Mouse (Mus musculus): ENCODE data around the gene Gm7735. TPM values are rescaled to one million over a fixed set of nuclear protein-coding genes. Genes with fewer than 3 reads are reported as not detected.
"Not testable (repeated sequence)": the region's sequence is repeated elsewhere in the genome, so short reads cannot be mapped to it uniquely, and the experiment has no call there.

The Gm7735 gene
- not detected in 2 replicates for polyA plus RNA-seq (2014; fragmentation: Nextera tagmentation; extraction: Ambion mirVana)

GRCm38 (mm10) chr16:89169190-89169589 is at the start of gene Gm7735:
Gene Gm7735, plus strand, starts transcription at chr16:89169490.
- H3K4me1 ChIP-seq (replicated peaks; ENCODE audit: control insufficient read depth, insufficient read depth, low read length); H3K36me3 ChIP-seq (ENCODE audit: control insufficient read depth, insufficient read depth, low read length); H3K4me2 ChIP-seq (ENCODE audit: low read depth, low read length, severe bottlenecking); H3K4me3 ChIP-seq (ENCODE audit: low read depth, low read length); H3K27me3 ChIP-seq (ENCODE audit: control insufficient read depth, insufficient read depth, low read length); H3K27ac ChIP-seq (ENCODE audit: low read depth, low read length); ATAC-seq (replicated peaks; ENCODE audit: low FRiP score); H3K9me3 ChIP-seq (ENCODE audit: control insufficient read depth, low read length); H3K9ac ChIP-seq (ENCODE audit: low read length); DNase-seq (ENCODE audit: low spot score): not testable (repeated sequence)

GRCm38 (mm10) chr16:89140551-89140950 is 28.7 kb upstream of the Gm7735 start, which contains the start of gene Gm6358:
Gene Gm6358, plus strand, starts transcription at chr16:89140851.
- Histone ChIP-seq H3K4me3 (ENCODE audit: low read depth, low read length) (no peak within 1 kb of the TSS), H3K4me1 (replicated peaks; ENCODE audit: control insufficient read depth, insufficient read depth, low read length) (no peaks in the 10 kb centered on the region), H3K27ac (ENCODE audit: low read depth, low read length) (no peak within 1 kb of the TSS), H3K36me3 (ENCODE audit: control insufficient read depth, insufficient read depth, low read length) (no peaks in the 10 kb centered on the region), H3K27me3 (ENCODE audit: control insufficient read depth, insufficient read depth, low read length) (no peaks in the 10 kb centered on the region), H3K4me2 (ENCODE audit: low read depth, low read length, severe bottlenecking) (no peak within 1 kb of the TSS), H3K9me3 (ENCODE audit: control insufficient read depth, low read length) (no peaks in the 10 kb centered on the region), H3K9ac (ENCODE audit: low read length) (no peak within 1 kb of the TSS)
- DNase-seq (ENCODE audit: low spot score) (no peak), ATAC-seq (replicated peaks; ENCODE audit: low FRiP score) (no peak)
- 91% methylated on average over 1 of the region's 1 CpGs for WGBS

GRCm38 (mm10) chr16:89150786-89151185 is 18.5 kb upstream of the Gm7735 start, which contains the start of gene Gm10061:
Gene Gm10061, plus strand, starts transcription at chr16:89151086.
- Histone ChIP-seq H3K9me3 (ENCODE audit: control insufficient read depth, low read length) (no peaks in the 10 kb centered on the region), H3K9ac (ENCODE audit: low read length) (no peak within 1 kb of the TSS), H3K27me3 (ENCODE audit: control insufficient read depth, insufficient read depth, low read length) (no peaks in the 10 kb centered on the region), H3K4me3 (ENCODE audit: low read depth, low read length) (no peak within 1 kb of the TSS), H3K4me2 (ENCODE audit: low read depth, low read length, severe bottlenecking) (no peak within 1 kb of the TSS), H3K27ac (ENCODE audit: low read depth, low read length) (no peak within 1 kb of the TSS), H3K36me3 (ENCODE audit: control insufficient read depth, insufficient read depth, low read length) (no peaks in the 10 kb centered on the region), H3K4me1 (replicated peaks; ENCODE audit: control insufficient read depth, insufficient read depth, low read length) (no peaks in the 10 kb centered on the region)
- no peak for DNase-seq (ENCODE audit: low spot score)
- no peak for ATAC-seq (replicated peaks; ENCODE audit: low FRiP score)
- 89% methylated on average over 1 of the region's 1 CpGs for WGBS

GRCm38 (mm10) chr16:89157652-89158051 is 11.6 kb upstream of the Gm7735 start, which contains the start of gene Gm9789:
Gene Gm9789, plus strand, starts transcription at chr16:89157952.
- DNase-seq (ENCODE audit: low spot score), result no peak

GRCm38 (mm10) chr16:89174435-89174834 is 5.1 kb downstream of the Gm7735 start, which contains the start of gene 1110057P08Rik:
Gene 1110057P08Rik, plus strand, starts transcription at chr16:89174735.
- DNase-seq (ENCODE audit: low spot score) (no peak), ATAC-seq (replicated peaks; ENCODE audit: low FRiP score) (no peak)
- no peaks in the 10 kb centered on the region for H3K9me3 ChIP-seq (ENCODE audit: control insufficient read depth, low read length)
- no peaks in the 10 kb centered on the region for H3K27me3 ChIP-seq (ENCODE audit: control insufficient read depth, insufficient read depth, low read length)
- H3K4me1 ChIP-seq (replicated peaks; ENCODE audit: control insufficient read depth, insufficient read depth, low read length), result no peaks in the 10 kb centered on the region
- no peak within 1 kb of the TSS for H3K27ac ChIP-seq (ENCODE audit: low read depth, low read length)
- H3K36me3 ChIP-seq (ENCODE audit: control insufficient read depth, insufficient read depth, low read length), result no peaks in the 10 kb centered on the region
- 91% methylated on average over 2 of the region's 2 CpGs for WGBS
- H3K9ac ChIP-seq (ENCODE audit: low read length), result no peak within 1 kb of the TSS
- H3K4me3 ChIP-seq (ENCODE audit: low read depth, low read length), result no peak within 1 kb of the TSS
- no peak within 1 kb of the TSS for H3K4me2 ChIP-seq (ENCODE audit: low read depth, low read length, severe bottlenecking)

More at GRCm38 (mm10) chr16:89157652-89158051, 11.6 kb upstream of the Gm7735 start, which contains the start of gene Gm9789:
- Histone ChIP-seq H3K36me3 (ENCODE audit: control insufficient read depth, insufficient read depth, low read length) (no peaks in the 10 kb centered on the region), H3K4me2 (ENCODE audit: low read depth, low read length, severe bottlenecking) (no peak within 1 kb of the TSS), H3K9ac (ENCODE audit: low read length) (no peak within 1 kb of the TSS), H3K27ac (ENCODE audit: low read depth, low read length) (no peak within 1 kb of the TSS), H3K4me3 (ENCODE audit: low read depth, low read length) (no peak within 1 kb of the TSS), H3K27me3 (ENCODE audit: control insufficient read depth, insufficient read depth, low read length) (no peaks in the 10 kb centered on the region), H3K4me1 (replicated peaks; ENCODE audit: control insufficient read depth, insufficient read depth, low read length) (no peaks in the 10 kb centered on the region), H3K9me3 (ENCODE audit: control insufficient read depth, low read length) (no peaks in the 10 kb centered on the region)
- 79% methylated on average over 4 of the region's 4 CpGs for WGBS
- ATAC-seq (replicated peaks; ENCODE audit: low FRiP score), result no peak

- 88% methylated on average over 4 of the region's 4 CpGs for WGBS
- Histone ChIP-seq H3K9ac (ENCODE audit: low read length) (no peak overlapping the region), H3K27me3 (ENCODE audit: control insufficient read depth, insufficient read depth, low read length) (no peaks in the 10 kb centered on the region), H3K36me3 (ENCODE audit: control insufficient read depth, insufficient read depth, low read length) (no peaks in the 10 kb centered on the region), H3K4me2 (ENCODE audit: low read depth, low read length, severe bottlenecking) (no peak overlapping the region), H3K9me3 (ENCODE audit: control insufficient read depth, low read length) (no peaks in the 10 kb centered on the region), H3K4me1 (replicated peaks; ENCODE audit: control insufficient read depth, insufficient read depth, low read length) (no peaks in the 10 kb centered on the region), H3K27ac (ENCODE audit: low read depth, low read length) (no peak overlapping the region), H3K4me3 (ENCODE audit: low read depth, low read length) (no peak overlapping the region)
- DNase-seq (ENCODE audit: low spot score) (no peak), ATAC-seq (replicated peaks; ENCODE audit: low FRiP score) (no peak)
These were observed 19.3 kb downstream of the Gm7735 start for GRCm38 (mm10) chr16:89188621-89189020.

- no peaks in the 10 kb centered on the region for H3K27me3 ChIP-seq (ENCODE audit: control insufficient read depth, insufficient read depth, low read length)
These were observed 36.3 kb downstream of the Gm7735 start, which contains the start of gene Krtap20-2 for GRCm38 (mm10) chr16:89205561-89205960. Gene Krtap20-2, plus strand, starts transcription at chr16:89205861.

More at GRCm38 (mm10) chr16:89205561-89205960, 36.3 kb downstream of the Gm7735 start, which contains the start of gene Krtap20-2:
- no peak within 1 kb of the TSS for H3K4me2 ChIP-seq (ENCODE audit: low read depth, low read length, severe bottlenecking)
- no peak within 1 kb of the TSS for H3K27ac ChIP-seq (ENCODE audit: low read depth, low read length)
- H3K36me3 ChIP-seq (ENCODE audit: control insufficient read depth, insufficient read depth, low read length), result no peaks in the 10 kb centered on the region
- ATAC-seq (replicated peaks; ENCODE audit: low FRiP score) (no peak), DNase-seq (ENCODE audit: low spot score) (no peak)
- WGBS, result 70% methylated on average over 1 of the region's 1 CpGs
- no peaks in the 10 kb centered on the region for H3K9me3 ChIP-seq (ENCODE audit: control insufficient read depth, low read length)
- H3K4me1 ChIP-seq (replicated peaks; ENCODE audit: control insufficient read depth, insufficient read depth, low read length), result no peaks in the 10 kb centered on the region
- H3K4me3 ChIP-seq (ENCODE audit: low read depth, low read length), result no peak within 1 kb of the TSS
- H3K9ac ChIP-seq (ENCODE audit: low read length), result no peak within 1 kb of the TSS

All from forebrain, embryonic 11.5 days (tissue).